Mouse (Mus musculus): ENCODE data around the gene Celf3. TPM values are rescaled to one million over a fixed set of nuclear protein-coding genes. Genes with fewer than 3 reads are reported as not detected.

The Celf3 gene
- polyA plus RNA-seq, 1 experiment from 2014 or later: 0.80 TPM

GRCm38 (mm10) chr3:94482764-94483385 lies 4.8 kb downstream of the Celf3 start:
- TF ChIP-seq EP300 (IDR thresholded peaks at IDR 0.05): no peak
- TF ChIP-seq CTCF (IDR thresholded peaks at IDR 0.05): no peak
- no peaks in the 10 kb centered on the region for H3K4me1 ChIP-seq (ENCODE audit: insufficient read depth, low read depth, low read length)
- H3K36me3 ChIP-seq (ENCODE audit: insufficient read depth, low read length): no peaks in the 10 kb centered on the region
- H3K27ac ChIP-seq (ENCODE audit: low read length): no peak overlapping the region
- H3K27me3 ChIP-seq (replicated peaks; ENCODE audit: insufficient read depth, low read length): 0 out of 2 replicates have a peak, but pooled peaks cover 5% of the 10 kb centered on the region
- peak; percentile 53 for ATAC-seq
- peak; percentile 76 for DNase-seq (ENCODE audit: low spot score)
- H3K4me2 ChIP-seq (replicated peaks; ENCODE audit: low read depth, low read length): no peak overlapping the region
- no peaks in the 10 kb centered on the region for H3K9me3 ChIP-seq (ENCODE audit: low read length)
- 67% methylated on average over 17 of the region's 17 CpGs for WGBS
- H3K4me3 ChIP-seq (ENCODE audit: low read depth, low read length): no peak overlapping the region
- no peak overlapping the region for H3K9ac ChIP-seq (replicated peaks; ENCODE audit: low read depth)

DNA sequence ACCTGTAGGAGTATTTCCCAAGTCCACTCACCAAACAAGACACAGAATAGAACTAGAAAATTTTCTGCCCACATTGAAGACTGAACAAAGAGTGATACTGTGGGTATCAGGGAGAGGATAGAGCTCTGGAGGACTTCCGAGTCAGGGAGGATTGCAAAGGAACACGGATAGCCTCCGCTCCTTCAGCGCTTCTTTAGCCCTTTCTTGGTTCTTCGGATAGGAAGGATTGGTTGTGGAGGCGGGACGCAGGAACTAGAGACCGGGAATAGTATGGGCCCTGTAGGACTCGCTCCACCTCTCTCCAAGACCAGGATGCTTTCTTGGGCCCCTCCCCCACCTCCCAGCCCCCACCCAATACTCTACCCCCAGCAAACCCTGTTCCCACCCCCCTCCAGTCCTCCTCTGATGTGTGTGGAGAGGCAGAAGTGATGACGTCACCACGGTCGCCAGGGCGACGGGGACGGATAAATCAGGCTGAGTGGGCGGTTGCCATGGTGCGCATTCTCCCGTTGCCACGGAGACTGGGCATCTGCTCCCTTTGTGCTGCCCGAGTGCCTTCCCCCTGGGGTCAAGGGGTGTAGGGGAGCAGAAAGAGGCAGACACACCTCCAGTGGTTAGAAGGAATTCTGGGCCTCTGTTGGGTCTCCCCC lies 5.8 kb downstream of the Celf3 start:
- H3K27ac ChIP-seq (ENCODE audit: low read length): no peak overlapping the region
- no peak for TF ChIP-seq CTCF (IDR thresholded peaks at IDR 0.05)
- TF ChIP-seq EP300 (IDR thresholded peaks at IDR 0.05): no peak
- H3K9ac ChIP-seq (replicated peaks; ENCODE audit: low read depth): no peak overlapping the region
- H3K9me3 ChIP-seq (ENCODE audit: low read length): no peaks in the 10 kb centered on the region
- H3K4me3 ChIP-seq (ENCODE audit: low read depth, low read length): no peak overlapping the region
- ATAC-seq (no peak), DNase-seq (ENCODE audit: low spot score) (no peak)
- no peaks in the 10 kb centered on the region for H3K36me3 ChIP-seq (ENCODE audit: insufficient read depth, low read length)
- H3K4me1 ChIP-seq (ENCODE audit: insufficient read depth, low read depth, low read length): no peaks in the 10 kb centered on the region
- no peak overlapping the region for H3K4me2 ChIP-seq (replicated peaks; ENCODE audit: low read depth, low read length)
- no peaks in the 10 kb centered on the region for H3K27me3 ChIP-seq (replicated peaks; ENCODE audit: insufficient read depth, low read length)
- WGBS: 25% methylated on average over 20 of the region's 20 CpGs

DNA sequence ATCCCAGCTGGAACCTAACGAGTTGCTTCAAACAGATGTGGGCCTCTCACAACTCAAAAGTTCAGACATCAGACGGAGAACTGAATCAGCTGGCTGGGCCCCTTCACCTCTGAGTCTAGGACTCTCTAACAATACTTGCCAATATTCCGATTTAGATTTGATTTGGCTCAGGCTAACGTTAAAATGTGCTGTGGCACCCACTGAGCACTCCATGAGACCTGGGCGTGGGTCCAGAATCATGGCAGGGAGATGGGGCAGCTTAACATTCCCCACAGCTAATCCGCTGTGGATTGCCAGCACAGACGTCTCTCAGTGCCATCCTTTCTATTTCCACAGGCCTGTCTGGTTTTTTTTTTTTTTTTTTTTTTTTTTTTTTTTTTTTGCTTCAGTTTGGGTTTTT lies 7.8 kb downstream of the Celf3 start:
- TF ChIP-seq CTCF (IDR thresholded peaks at IDR 0.05): no peak
- TF ChIP-seq EP300 (IDR thresholded peaks at IDR 0.05): no peak
- no peaks in the 10 kb centered on the region for H3K36me3 ChIP-seq (ENCODE audit: insufficient read depth, low read length)
- 66% methylated on average over 7 of the region's 7 CpGs for WGBS

DNA sequence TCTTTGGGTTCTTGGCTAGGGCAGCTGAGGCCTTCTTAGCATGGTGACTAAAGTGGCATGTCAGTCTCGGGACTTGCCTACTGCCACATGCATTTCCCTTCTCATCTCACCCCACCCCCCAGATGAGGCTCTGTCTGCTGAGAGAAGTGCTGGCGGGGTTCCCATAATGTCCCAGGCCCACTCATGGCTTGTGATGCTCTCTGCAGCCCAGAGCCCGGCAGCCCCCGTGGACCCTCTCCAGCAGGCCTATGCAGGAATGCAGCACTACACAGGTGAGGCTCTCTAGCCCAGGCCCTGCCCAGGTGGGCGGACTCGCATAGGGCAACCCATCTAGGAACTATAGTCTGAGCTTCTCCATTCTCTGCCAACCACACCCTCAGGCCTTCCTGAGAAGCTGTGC lies 9.5 kb downstream of the Celf3 start:
- Histone ChIP-seq H3K9me3 (ENCODE audit: low read length) (no peaks in the 10 kb centered on the region), H3K4me1 (ENCODE audit: insufficient read depth, low read depth, low read length) (no peaks in the 10 kb centered on the region), H3K27me3 (replicated peaks; ENCODE audit: insufficient read depth, low read length) (no peaks in the 10 kb centered on the region), H3K9ac (replicated peaks; ENCODE audit: low read depth) (no peak overlapping the region), H3K4me3 (ENCODE audit: low read depth, low read length) (no peak overlapping the region), H3K27ac (ENCODE audit: low read length) (no peak overlapping the region), H3K4me2 (replicated peaks; ENCODE audit: low read depth, low read length) (no peak overlapping the region), H3K36me3 (ENCODE audit: insufficient read depth, low read length) (no peaks in the 10 kb centered on the region)
- ATAC-seq: no peak
- WGBS: 55% methylated on average over 6 of the region's 6 CpGs
- no peak for TF ChIP-seq EP300 (IDR thresholded peaks at IDR 0.05)
- no peak for TF ChIP-seq CTCF (IDR thresholded peaks at IDR 0.05)
- DNase-seq (ENCODE audit: low spot score): no peak

More for the DNA sequence above, 7.8 kb downstream of the Celf3 start:
- Histone ChIP-seq H3K9me3 (ENCODE audit: low read length) (no peaks in the 10 kb centered on the region), H3K4me1 (ENCODE audit: insufficient read depth, low read depth, low read length) (no peaks in the 10 kb centered on the region), H3K27ac (ENCODE audit: low read length) (no peak overlapping the region), H3K9ac (replicated peaks; ENCODE audit: low read depth) (no peak overlapping the region), H3K27me3 (replicated peaks; ENCODE audit: insufficient read depth, low read length) (no peaks in the 10 kb centered on the region), H3K4me2 (replicated peaks; ENCODE audit: low read depth, low read length) (no peak overlapping the region), H3K4me3 (ENCODE audit: low read depth, low read length) (no peak overlapping the region)
- DNase-seq (ENCODE audit: low spot score): no peak
- no peak for ATAC-seq

DNA sequence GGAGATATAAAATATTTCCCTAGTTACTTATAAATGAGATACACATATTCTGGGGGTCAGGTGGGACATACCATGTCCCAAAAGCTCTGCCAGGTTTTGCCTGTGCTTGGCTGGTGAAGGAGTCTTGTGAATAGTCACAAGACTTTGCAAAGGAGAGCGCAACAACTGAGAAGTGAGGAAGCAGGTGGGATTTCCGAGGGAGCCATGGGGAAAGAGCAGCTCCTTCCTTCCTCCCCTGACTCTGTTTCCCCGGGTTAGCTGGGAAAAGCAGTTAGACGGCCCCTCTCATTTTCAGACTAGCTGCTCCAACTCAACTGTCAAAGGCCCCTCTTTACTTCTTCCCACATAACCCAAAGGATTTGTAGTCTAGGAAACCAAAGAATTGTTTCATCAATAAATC lies 19.1 kb downstream of the Celf3 start:
- DNase-seq (ENCODE audit: low spot score) (no peak), ATAC-seq (no peak)
- Histone ChIP-seq H3K27me3 (replicated peaks; ENCODE audit: insufficient read depth, low read length) (no peaks in the 10 kb centered on the region), H3K4me1 (ENCODE audit: insufficient read depth, low read depth, low read length) (no peaks in the 10 kb centered on the region), H3K4me2 (replicated peaks; ENCODE audit: low read depth, low read length) (no peak overlapping the region), H3K4me3 (ENCODE audit: low read depth, low read length) (no peak overlapping the region), H3K27ac (ENCODE audit: low read length) (no peak overlapping the region), H3K9ac (replicated peaks; ENCODE audit: low read depth) (no peak overlapping the region), H3K9me3 (ENCODE audit: low read length) (no peaks in the 10 kb centered on the region), H3K36me3 (ENCODE audit: insufficient read depth, low read length) (0 out of 2 replicates have a peak, but pooled peaks cover 2% of the 10 kb centered on the region)
- no peak for TF ChIP-seq EP300 (IDR thresholded peaks at IDR 0.05)
- TF ChIP-seq CTCF (IDR thresholded peaks at IDR 0.05): no peak
- WGBS: 80% methylated on average over 4 of the region's 4 CpGs

DNA sequence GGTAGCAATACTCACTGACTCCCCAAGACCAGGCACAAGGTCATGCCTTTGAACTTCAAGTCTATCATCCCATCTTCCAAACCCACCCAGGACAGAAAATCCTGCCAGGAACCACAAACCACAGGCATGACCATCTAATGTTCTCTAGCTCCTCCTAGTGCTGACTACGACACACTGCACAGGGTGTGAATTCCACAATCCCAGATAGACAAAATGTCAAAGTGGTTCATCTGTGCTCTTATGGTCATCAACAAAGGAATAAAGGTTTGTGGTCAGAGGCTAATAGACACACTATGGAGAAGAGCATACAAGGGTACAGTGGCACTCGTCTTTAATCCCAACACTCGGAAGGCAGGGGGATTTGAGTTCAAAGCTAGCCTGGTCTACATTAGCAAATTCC lies 24.1 kb downstream of the Celf3 start:
- Histone ChIP-seq H3K27ac (ENCODE audit: low read length) (no peak overlapping the region), H3K9me3 (ENCODE audit: low read length) (no peaks in the 10 kb centered on the region), H3K9ac (replicated peaks; ENCODE audit: low read depth) (no peak overlapping the region), H3K4me3 (ENCODE audit: low read depth, low read length) (no peak overlapping the region), H3K4me2 (replicated peaks; ENCODE audit: low read depth, low read length) (no peak overlapping the region), H3K27me3 (replicated peaks; ENCODE audit: insufficient read depth, low read length) (no peaks in the 10 kb centered on the region), H3K36me3 (ENCODE audit: insufficient read depth, low read length) (no peaks in the 10 kb centered on the region; the same call in none of the 2 replicates), H3K4me1 (ENCODE audit: insufficient read depth, low read depth, low read length) (no peaks in the 10 kb centered on the region)
- TF ChIP-seq CTCF (IDR thresholded peaks at IDR 0.05): peak; percentile 87
- TF ChIP-seq EP300 (IDR thresholded peaks at IDR 0.05): no peak
- ATAC-seq (0 out of 2 replicates have a peak, but pooled peaks have one; percentile 12), DNase-seq (ENCODE audit: low spot score) (peak; percentile 57)
- WGBS: 75% methylated on average over 3 of the region's 3 CpGs
